Mouse (Mus musculus): ENCODE data around the gene March4.

Gene March4

GRCm38 (mm10) chr1:72536611-72537351 is at the start of gene March4:
TSS of gene March4 (minus strand) at chr1:72536930.
- in situ Hi-C loops (cut with MseI, MboI): no loop called here

- in situ Hi-C loops (cut with MseI, MboI): loop anchor here in 1 of 2 experiments (25.0 kb wide), 1 partner anchor 274 kb away; the partner anchor contains the start of gene Xrcc5
Measured at GRCm38 (mm10) chr1:72585971-72586875, 49.5 kb upstream of the March4 start.

- in situ Hi-C loops (cut with MseI, MboI): loop anchor here in 1 of 2 experiments (25.0 kb wide), 1 partner anchor 272 kb away; the partner anchor contains the start of gene Xrcc5
Measured at GRCm38 (mm10) chr1:72583906-72584305, 47.2 kb upstream of the March4 start.

GRCm38 (mm10) chr1:72582947-72583731 is 46.4 kb upstream of the March4 start, which contains the start of gene Smarcal1:
TSS of gene Smarcal1 (plus strand) at chr1:72583251.
- in situ Hi-C loops (cut with MseI, MboI): loop anchor here in 1 of 2 experiments (25.0 kb wide), 1 partner anchor 271 kb away; the partner anchor contains the start of gene Xrcc5

GRCm38 (mm10) chr1:72578806-72579205 is 42.1 kb upstream of the March4 start:
- in situ Hi-C loops (cut with MseI, MboI): loop anchor here in 1 of 2 experiments (25.0 kb wide), 1 partner anchor 267 kb away; the partner anchor contains the start of gene Xrcc5

GRCm38 (mm10) chr1:72578351-72578750 is 41.6 kb upstream of the March4 start:
- in situ Hi-C loops (cut with MseI, MboI): loop anchor here in 1 of 2 experiments (25.0 kb wide), 1 partner anchor 266 kb away; the partner anchor contains the start of gene Xrcc5

GRCm38 (mm10) chr1:72577481-72577922 is 40.8 kb upstream of the March4 start:
- in situ Hi-C loops (cut with MseI, MboI): loop anchor here in 1 of 2 experiments (25.0 kb wide), 1 partner anchor 265 kb away; the partner anchor contains the start of gene Xrcc5

GRCm38 (mm10) chr1:72575121-72575520 is 38.4 kb upstream of the March4 start:
- in situ Hi-C loops (cut with MseI, MboI): loop anchor here in 1 of 2 experiments (25.0 kb wide), 1 partner anchor 263 kb away; the partner anchor contains the start of gene Xrcc5

- in situ Hi-C loops (cut with MseI, MboI): loop anchor here in 1 of 2 experiments (25.0 kb wide), 1 partner anchor 262 kb away; the partner anchor contains the start of gene Xrcc5
Measured at GRCm38 (mm10) chr1:72574608-72575007, 37.9 kb upstream of the March4 start.

GRCm38 (mm10) chr1:72574047-72574446 is 37.3 kb upstream of the March4 start:
- in situ Hi-C loops (cut with MseI, MboI): no loop called here

GRCm38 (mm10) chr1:72568725-72569124 is 32.0 kb upstream of the March4 start:
- in situ Hi-C loops (cut with MseI, MboI): no loop called here

GRCm38 (mm10) chr1:72567056-72567455 is 30.3 kb upstream of the March4 start:
- in situ Hi-C loops (cut with MseI, MboI): no loop called here

GRCm38 (mm10) chr1:72564334-72564962 is 27.7 kb upstream of the March4 start:
- in situ Hi-C loops (cut with MseI, MboI): no loop called here

GRCm38 (mm10) chr1:72558625-72559024 is 21.9 kb upstream of the March4 start:
- in situ Hi-C loops (cut with MseI, MboI): no loop called here

- in situ Hi-C loops (cut with MseI, MboI): no loop called here
Measured at GRCm38 (mm10) chr1:72556471-72556870, 19.7 kb upstream of the March4 start.

- in situ Hi-C loops (cut with MseI, MboI): no loop called here
Measured at GRCm38 (mm10) chr1:72550317-72550716, 13.6 kb upstream of the March4 start.

GRCm38 (mm10) chr1:72538266-72538665 is 1.5 kb upstream of the March4 start:
- in situ Hi-C loops (cut with MseI, MboI): no loop called here

GRCm38 (mm10) chr1:72535725-72536571 is 782 bp downstream of the March4 start:
- in situ Hi-C loops (cut with MseI, MboI): no loop called here

- in situ Hi-C loops (cut with MseI, MboI): no loop called here
Measured at GRCm38 (mm10) chr1:72533439-72533838, 3.3 kb downstream of the March4 start.

Measured in mouse trophoblast stem cell (cell line).